Mouse (Mus musculus) c-Kit-positive CD71-negative TER-119-negative erythroid progenitor cells, embryonic 14.5 days (primary cell): ENCODE data around the gene Hivep3.
A peak's percentile ranks its signal among the peaks of the same experiment; 100 is the strongest.

ENCODE experiments used
- DNase-seq: peaks from one replicate; pipeline ENCODE4 v3.0.0-alpha.2; 2013; ENCODE audit warnings: low read depth

The Hivep3 gene

GRCm38 (mm10) chr4:119873935-119874334 is 140.4 kb downstream of the Hivep3 start:
- no peak for DNase-seq

- DNase-seq = no peak
Measured at GRCm38 (mm10) chr4:119875592-119875991, 142.0 kb downstream of the Hivep3 start.

DNA sequence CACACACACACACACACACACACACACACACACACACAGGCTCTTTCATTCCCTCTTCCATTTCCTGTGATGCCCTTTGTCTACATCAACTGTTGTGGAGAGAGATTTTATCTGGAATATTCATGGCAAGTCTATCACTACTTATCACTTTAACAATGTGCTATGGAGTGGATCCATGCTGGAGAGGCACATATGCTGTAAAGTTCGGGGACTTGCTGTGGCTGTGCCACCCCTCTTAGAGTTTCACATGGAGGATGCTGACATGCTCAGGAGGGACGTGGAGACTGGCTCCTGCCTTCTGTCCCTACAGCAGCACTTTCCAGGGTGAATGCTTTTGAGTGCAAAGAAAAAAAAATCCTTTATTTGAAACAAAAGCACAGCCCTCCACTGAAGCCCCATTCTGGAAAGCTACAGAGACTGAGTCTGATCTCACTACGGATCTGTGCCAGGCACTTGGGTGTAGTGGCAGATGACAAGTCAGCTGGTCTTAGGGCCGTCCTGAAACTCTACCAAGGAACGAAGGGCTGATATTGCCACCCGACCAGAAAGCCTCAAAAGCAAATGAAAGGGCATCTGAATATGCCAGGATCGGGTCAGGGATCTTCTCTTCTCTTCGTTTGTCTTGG is 143.1 kb downstream of the Hivep3 start:
- DNase-seq = no peak

- no peak for DNase-seq
Measured at GRCm38 (mm10) chr4:119878218-119878617, 144.6 kb downstream of the Hivep3 start.

DNA sequence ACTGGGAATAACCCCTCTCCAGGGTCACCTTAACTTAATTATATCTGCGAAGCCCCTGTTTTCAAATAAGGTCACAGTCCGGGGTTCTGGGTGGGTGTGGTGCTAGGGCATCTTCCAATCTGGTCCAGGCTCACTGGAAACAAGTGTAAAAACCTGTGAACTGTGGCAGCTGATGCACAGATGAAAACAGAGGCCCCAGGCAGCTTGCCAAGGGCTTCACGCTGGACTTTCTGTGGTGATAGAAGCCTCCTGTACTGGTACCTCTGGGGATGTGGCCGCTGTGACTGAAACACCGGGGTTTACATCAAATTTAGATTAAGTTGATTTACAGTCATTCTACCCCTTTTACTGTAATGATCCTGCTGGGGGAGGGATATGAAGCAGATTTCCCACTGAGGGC is 146.1 kb downstream of the Hivep3 start:
- no peak for DNase-seq

- no peak for DNase-seq
Measured at GRCm38 (mm10) chr4:119880270-119880669, 146.7 kb downstream of the Hivep3 start.

DNA sequence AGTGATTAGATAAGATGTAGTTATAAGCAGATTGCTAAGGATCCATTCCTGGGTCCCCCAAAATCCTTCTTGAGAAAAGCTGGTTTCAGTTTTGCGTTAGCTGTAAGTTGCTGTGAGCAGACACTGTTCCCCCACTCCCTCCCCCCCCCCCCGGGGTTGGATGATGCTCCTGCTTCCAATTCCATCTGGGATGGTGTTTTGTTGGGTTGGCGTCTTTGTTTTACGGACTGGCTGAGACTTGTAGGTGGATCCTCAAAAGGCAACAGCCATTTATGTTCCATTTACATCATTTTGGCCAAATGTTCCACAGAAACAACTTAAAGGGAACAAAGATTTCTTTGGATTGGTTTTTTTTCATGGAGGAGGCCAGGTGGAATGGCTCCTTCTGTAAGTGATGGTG is 147.7 kb downstream of the Hivep3 start:
- no peak for DNase-seq

GRCm38 (mm10) chr4:119882401-119882800 is 148.8 kb downstream of the Hivep3 start:
- no peak for DNase-seq

DNA sequence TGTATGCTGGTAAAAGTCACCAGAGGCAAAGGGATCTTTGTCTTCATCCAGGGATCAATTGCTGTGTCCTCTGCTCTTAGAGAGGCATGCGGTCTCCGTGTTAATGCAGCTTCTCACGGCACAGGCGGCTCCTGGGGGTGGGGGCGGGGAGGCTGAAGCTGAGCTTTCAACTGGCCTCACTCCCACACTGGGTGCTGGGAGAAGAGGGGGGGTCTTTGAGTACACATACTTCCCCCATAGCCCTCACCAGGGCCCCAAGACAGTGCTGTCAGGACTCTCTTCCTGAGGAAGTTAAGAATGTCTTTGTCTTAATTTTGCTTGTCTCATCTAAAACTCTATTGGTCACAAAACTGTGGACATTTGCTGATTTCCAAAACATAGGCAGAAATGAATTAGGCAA is 149.2 kb downstream of the Hivep3 start:
- no peak for DNase-seq

DNA sequence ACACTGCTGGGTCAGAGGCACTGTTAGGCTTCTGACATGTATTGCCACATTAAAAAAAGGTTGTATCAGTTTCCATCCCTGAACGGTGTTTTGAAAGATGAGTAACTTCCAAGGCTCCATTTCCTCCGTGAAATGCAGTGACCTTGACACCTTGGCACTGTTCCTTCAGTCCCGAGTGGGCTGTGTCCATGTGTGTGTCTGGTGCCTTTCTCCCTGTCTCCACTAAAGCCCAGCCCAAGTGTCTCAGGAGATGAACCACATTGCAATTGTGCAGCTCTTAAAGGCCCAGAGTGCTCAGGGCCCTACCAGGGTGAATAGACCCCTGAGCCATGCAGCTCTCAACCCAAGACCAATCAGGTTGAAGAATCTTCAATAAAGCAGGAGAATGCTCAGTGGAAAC is 153.0 kb downstream of the Hivep3 start:
- no peak for DNase-seq

- no peak for DNase-seq
Measured at GRCm38 (mm10) chr4:119887523-119888177, 154.1 kb downstream of the Hivep3 start.

- DNase-seq = no peak
Measured at GRCm38 (mm10) chr4:119889760-119890159, 156.2 kb downstream of the Hivep3 start.

GRCm38 (mm10) chr4:119893255-119893779 is 159.7 kb downstream of the Hivep3 start:
- no peak for DNase-seq

DNA sequence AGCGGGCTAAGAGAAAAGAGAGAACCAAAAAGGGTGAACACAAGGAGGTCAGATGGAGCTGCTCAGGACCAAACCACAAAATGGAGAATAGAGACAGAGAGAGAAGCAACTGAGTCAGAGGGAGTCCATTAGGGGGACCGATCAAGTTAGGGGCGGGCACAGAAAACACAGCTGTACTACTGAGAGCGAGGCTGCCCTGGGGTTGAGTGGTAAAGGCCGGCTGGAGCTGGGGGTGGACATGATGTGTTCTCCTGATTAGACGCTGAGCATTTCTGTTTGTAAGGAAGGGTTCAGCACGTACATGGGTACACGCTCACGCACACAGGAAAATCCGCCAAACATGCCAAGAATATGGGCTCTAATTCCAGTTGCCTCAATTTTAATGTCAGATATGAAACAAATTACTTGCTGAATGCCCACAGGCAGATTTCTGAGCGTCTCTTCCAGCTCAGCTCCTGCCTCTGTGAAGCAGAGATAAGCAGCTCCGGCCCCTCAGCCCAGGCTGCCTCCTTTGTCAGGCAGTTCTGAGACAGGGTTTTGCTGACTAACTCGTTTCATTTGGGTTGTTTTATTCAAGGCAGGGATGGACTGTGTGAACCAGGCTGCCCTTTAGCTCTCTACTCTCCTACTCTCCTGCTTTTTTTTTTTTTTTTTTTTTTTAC is 161.3 kb downstream of the Hivep3 start:
- DNase-seq = peak; percentile 18

- no peak for DNase-seq
Measured at GRCm38 (mm10) chr4:119895504-119895903, 161.9 kb downstream of the Hivep3 start.

- no peak for DNase-seq
Measured at GRCm38 (mm10) chr4:119896572-119896971, 163.0 kb downstream of the Hivep3 start.

GRCm38 (mm10) chr4:119897054-119897855 is 163.7 kb downstream of the Hivep3 start:
- no peak for DNase-seq

DNA sequence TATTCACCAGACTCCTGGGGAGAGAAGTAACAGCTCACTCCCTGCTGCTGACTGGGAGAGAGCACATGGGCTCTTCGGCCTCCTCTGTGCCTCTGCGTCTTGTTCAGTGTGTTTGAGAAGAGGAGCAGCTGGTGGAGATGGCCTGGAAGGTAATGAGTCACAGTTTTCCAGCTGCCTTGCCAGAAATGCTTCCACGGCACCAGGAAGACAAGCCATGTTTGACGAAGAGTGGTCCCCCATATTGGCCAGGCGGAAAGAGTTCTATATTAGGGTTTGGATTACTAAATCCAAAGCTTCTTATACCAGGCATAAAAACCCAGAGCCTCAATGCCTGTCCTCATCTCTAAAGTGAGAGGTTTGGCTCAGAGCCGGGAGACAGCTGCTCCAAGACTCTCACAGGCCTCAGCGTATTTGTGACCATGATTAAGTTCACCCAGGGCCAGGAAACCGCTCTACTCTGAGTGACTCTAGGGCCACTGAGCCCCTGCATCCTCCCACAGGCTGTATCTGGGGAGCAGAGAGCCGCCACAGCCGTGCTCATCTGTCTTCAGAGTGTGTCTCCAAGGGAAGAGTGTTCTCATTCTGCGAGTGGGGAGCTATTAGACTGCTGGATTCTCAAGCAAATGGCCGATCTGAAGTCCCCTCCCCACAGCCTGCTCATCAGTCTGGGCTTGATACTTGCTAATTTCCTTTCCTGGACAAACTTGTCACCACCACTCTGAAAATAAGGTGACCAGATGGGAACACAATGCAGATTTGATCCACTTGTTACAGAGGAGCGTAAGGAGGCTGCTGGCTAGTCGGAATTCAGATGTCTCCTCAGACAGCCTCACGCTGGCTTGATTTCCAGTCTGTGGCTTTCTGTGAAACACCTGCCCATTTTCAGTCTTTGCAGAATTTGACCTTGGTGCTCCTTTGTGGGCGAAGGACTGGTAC is 168.2 kb downstream of the Hivep3 start:
- no peak for DNase-seq

GRCm38 (mm10) chr4:119903328-119903727 is 169.7 kb downstream of the Hivep3 start:
- DNase-seq = no peak

- peak; percentile 35 for DNase-seq
Measured at GRCm38 (mm10) chr4:119903806-119904205, 170.2 kb downstream of the Hivep3 start.

DNA sequence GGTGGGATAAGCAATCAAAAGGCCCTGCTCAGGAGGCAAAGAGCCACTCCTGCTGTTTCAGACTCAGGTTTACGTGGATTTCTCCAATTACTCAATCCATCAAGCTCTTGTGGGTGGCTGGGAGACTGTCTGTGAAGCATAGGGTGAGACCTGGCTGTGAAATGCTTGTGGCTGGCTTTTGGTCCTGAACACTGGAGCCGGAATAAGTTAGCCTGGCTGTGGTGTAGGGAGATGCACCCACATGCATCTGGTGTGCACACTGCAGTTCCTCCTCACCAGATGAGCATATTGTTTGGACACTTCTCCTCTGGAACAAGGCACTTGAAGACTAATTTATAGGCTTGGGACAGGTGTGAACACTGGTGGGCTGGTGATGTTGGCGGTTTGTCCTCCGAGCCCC is 170.7 kb downstream of the Hivep3 start:
- DNase-seq = no peak
